Mouse (Mus musculus): ENCODE data around the gene Sertad3.

GRCm38 (mm10) chr7:27493022-27493421 lies 19.5 kb downstream of the Sertad3 start:
- no peak for TF ChIP-seq POLR2A (IDR thresholded peaks at IDR 0.05; ENCODE audit: extremely low read depth, insufficient read depth, low read length)
- no peak for TF ChIP-seq CTCF (IDR thresholded peaks at IDR 0.05; ENCODE audit: low read depth, low read length)
